Mouse (Mus musculus): ENCODE results near the gene Zfp423.

The Zfp423 gene

DNA sequence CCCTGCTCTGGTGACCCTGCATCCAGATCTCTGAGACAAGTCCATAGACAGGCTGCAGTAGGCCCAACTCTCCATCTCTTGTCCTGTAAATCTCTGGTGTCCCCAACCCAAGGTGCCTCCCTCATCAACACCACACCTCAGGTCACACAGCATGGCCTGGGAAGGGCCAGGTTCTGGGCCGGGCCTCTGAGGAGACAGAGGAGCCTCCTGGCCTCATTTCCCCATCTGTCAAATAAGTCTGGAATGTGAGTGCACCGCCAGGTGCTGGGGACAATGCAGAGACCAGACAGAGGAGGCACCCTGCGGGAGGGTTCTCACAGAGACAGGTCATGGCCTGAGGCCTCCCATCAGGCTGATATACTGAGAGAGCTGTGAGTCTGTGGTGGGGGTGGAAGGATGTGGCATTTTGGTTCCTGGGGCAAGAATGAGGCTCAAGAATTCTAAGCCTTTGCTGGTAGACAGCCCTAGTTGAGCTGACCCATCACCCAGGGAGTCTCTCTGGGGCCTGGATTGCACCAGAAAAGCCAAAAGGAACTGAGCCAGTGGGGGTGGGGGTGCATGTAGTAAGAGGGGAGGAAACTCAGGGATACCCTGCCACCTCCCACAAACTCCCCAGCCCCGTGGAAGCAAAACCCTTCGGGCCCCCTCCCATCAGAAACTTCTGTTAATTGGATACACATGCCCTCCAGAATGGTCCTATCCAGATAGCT lies 15.0 kb downstream of the Zfp423 start:
- DNase-seq = no peak

DNA sequence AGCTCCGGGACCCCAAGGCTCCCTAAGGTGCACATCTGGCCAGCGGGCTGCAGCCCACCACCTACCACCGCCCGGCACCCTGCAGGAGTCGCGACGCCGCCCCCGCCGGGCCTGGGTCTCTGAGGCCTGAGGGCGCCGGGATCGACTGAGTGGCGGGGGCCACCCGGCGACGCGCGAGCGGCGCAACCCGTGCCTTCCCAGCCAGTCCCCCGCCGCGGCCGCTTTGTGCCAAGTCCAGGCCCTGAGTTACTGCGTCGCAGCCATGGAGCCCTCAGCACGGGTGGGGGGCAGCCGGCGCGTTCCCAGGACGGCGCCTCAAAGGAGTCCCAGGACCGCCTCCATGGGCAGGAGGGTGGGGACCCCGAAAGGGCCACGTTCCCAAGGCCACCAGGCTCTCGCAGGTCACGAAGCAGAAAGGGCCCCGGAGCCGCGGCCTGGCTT lies 15.7 kb downstream of the Zfp423 start:
- DNase-seq = no peak

GRCm38 (mm10) chr8:87940646-87941045 lies 18.7 kb downstream of the Zfp423 start:
- peak; percentile 60 for DNase-seq

GRCm38 (mm10) chr8:87939308-87939936 lies 20.0 kb downstream of the Zfp423 start:
- no peak for DNase-seq

DNA sequence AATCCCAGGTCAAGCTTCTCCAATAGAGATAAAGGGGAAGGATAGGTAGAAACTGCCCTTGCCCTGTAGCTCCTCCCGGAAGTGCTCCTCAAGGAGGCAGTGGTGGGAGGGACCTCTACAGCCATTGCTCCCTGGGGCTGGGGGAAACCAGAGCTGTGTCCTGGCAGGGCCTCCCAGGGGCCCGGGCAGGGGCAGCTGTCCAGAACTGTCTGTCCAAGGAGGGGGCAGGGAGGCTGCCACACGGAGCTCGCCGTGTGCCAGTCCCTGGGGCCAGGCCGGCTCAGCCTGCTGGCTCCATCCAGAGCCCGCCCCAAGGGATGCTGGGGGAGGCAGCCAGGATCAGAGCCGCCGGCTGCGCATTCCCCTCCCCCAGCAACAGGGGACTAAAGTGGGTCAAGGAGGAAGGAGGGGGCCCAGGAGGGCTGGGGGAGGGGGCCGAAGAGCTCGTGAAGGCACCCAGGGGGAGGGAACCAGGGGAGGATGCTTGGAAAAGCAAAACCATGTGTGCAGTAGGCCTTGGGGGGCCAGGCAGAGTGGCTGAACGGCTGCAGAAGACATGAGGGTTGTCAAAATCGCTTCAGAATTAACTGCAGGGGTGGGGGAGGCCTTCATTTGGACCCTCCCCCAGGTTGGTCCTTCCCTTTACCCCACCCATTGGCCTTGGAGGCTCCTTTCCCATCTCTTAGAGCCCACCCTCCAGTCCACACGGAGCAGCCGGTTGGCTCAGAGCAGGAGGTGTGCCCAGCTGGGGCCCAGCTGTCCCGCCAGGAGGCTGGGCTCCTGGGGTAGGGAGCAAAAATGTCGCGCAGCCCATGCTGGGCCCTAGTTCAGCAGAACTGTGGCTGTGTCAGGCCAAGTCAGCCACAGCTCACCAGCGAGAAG lies 20.8 kb downstream of the Zfp423 start:
- DNase-seq = peak; percentile 44

GRCm38 (mm10) chr8:87937211-87937610 lies 22.2 kb downstream of the Zfp423 start:
- DNase-seq = no peak

DNA sequence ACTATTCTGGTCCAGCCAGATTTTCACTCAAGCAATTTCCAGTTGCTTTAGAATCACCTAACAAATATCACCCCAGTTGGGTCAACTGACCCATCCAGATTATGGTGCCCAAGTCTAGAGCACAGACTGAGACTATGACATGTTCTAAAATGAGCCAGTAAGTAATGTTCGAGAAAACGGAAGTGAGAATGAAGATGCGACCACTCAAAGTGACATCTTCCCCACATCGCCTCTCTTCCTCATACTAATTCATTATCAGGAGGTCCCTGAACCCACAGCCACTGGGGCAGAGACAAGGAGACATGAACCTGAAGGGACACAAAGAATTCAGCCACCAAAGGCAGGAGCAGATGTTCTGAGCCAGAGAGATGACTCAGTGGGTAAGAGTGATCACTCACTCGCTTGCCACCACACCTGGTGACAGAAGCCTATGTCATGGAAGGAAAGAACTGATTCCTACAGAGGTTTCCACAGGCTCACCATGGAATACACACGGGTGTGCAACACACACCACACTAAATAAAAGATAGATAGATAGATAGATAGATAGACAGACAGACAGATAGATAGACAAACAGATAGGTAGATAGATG lies 24.2 kb downstream of the Zfp423 start:
- DNase-seq = no peak

- DNase-seq = no peak
Measured at GRCm38 (mm10) chr8:87934175-87934574, 25.2 kb downstream of the Zfp423 start.

- DNase-seq = no peak
Measured at GRCm38 (mm10) chr8:87933752-87934151, 25.6 kb downstream of the Zfp423 start.

GRCm38 (mm10) chr8:87928857-87929256 lies 30.5 kb downstream of the Zfp423 start:
- peak; percentile 55 for DNase-seq

DNA sequence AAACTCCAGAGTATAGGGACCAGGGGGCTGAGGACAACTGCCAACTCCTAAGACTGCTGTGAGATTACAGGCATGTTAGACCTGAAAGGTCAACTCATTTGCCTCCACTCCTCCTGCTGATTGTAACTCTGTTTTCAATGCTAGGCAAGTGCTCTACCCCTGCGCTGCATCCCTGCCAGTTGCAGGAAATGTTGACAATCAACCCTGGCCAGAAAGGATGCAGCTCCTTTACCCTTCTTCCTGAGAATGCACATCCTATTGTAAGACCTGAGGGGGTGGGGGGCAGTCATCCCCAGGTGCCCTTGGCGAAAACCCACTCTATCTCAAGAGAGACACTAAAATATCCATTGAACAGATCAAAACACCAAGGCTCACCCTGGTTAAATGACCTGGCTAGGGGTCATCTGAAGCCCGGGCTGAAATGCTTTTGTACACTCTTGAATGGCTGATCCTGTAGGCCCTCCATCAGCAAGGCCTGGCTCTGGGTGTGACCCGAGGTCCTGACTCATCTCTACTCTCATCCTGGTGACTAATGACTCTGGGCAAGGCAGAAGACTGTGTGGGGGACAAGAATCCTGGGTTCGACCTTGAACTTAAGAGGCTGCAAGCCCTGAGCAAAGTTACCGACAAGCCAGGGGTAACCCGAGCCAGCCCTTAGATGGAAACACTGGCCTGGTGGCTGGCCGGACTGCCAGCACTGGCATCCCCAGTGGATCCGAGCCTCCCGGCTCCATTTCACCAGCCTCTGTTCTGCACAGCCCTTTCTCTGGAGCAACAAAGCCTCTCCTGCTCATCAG lies 32.2 kb downstream of the Zfp423 start:
- no peak for DNase-seq

DNA sequence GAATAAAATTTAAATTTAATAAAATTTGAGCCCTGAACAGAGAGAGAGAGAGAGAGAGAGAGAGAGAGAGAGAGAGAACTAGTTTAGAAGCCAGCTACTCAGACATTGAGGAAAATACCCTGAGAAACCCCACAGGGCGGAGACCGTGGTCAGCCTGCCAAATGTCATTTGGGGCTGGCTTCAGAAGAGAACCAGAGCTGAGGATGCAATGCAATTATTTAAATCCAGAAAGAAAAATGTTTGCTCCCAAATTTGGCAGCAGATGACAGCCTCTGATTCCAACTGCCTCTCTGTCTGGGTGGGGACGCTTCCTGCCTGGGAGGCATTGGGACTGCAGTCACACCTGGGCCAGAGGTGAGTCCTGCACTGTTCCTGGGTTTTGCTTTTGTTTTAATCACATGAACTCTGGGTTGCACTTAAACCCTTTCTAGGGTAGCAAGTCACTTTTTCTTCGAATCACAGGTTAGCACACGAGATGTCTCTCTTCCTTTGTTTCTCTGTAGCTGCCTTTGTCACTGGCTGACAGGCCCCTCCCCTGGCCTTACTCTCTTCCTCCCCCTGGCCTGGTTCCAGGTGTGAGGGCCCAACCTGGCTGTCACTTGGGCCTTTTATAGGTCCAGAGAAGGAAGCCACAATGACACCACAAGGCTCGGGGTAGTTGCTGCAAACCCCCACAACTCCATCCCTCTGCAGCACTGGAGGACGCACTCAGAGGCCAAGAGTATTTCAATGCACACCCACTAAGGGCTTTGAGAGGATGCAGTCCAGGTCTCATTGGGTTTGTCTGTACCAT lies 33.1 kb downstream of the Zfp423 start:
- DNase-seq = no peak

- no peak for DNase-seq
Measured at GRCm38 (mm10) chr8:87922936-87923335, 36.5 kb downstream of the Zfp423 start.

DNA sequence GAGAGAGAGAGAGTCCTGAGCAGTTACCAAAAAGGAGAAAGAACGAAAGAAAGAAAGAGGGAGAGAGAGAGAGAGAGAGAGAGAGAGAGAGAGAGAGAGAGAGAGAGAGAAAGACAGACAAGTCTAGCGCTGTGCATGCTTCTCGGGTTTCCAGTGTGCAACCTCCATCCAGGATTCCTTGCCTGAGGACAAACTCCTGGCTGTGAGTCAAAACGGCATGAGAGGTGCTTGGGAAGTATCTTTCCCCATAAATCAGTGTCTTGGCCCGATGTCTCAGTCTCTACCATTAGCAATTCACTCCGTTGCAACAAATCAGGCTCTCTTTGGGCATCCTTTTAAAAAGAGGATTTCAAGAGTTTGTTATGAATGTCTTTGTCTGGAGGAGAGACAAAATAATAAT lies 36.9 kb downstream of the Zfp423 start:
- DNase-seq = no peak

DNA sequence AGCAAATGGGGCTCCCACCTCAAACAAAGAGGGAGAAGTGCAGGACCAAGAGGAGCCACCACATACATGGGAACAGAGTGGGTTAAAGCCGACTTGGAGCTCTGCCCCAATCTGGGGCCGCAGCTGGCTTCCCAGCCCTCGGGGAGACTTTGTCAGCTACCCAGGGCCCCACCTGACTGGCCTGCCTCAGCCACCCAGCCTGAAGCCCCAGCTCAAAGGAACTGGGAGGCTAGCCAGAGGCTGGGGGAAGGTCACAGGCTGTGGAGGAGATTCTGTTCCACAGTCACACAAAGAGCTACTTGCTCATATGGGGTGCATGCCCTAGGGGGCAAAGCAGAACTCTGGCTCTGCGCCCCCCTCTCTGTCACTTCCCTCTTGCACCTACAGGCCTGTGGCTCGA lies 41.4 kb downstream of the Zfp423 start:
- no peak for DNase-seq

DNA sequence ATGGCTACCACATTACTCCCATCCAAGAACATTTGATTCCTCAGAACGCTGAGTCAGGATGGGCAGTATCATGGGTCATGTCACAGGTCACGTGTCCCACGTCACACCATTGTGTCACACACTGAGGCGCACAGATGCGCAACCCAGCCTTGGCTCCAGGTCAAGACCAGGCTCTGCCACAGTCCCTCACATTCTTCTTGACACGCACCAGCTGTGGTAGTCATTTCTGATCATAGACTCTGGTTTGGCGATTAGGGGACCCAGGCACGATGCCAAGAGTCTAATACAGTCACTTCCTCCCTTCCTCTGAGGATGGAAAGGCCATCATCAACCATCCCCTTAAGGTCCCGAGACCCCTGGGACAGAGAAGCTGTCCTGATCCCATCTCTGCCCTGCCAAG lies 43.6 kb downstream of the Zfp423 start:
- peak; percentile 55 for DNase-seq

DNA sequence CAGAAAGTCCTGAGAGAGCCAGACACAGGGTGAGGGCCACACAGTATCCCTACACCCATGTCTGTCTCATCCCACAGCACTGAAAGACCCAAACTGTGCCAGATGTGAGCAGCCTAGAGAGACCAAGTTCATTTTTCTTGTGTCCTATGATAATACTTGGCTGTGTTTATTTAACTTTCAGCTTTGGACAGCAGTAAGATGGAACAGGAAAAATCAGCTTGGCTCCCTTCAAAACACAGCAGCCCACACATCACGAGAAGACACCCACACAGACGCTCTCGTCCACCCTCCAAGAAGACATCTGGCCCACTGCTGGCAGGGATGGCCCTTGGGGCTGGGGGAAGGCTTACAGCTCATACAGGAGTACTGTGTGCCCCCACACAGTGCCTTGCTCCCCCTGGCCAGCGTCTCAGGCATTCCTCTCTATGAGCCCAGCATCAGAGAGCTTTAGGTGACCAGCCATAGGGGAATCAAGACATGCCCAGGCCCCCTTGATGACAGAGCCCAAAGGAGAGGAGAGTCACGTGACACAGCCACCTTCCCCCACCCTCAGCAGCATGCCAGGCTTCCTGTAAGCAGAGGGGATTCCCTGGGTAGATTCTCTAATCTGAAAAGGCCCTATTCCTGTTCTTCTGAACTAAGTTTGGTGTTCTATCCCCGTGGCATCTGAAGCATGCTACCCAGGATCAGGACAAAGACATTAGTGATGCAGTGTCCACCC lies 45.0 kb downstream of the Zfp423 start:
- DNase-seq = no peak

DNA sequence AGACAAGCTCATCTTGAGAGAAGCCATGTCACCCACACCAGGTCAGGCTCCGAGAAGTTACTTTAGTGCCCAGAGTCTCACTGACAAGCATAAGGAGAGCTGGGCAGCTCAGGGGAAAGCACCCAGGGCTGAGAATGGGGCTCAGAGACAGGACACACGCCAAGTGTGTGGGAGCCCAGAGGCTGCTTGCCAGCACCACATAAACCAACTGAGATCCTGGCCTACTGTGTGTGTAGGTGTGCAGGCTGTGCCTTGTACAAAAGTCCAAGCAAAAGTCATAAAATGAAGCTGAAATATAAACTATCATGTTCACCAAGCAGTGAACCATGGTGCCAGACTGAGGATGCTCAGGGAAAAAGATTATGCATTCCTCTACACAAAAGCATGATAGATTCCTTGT lies 50.5 kb downstream of the Zfp423 start:
- no peak for DNase-seq

- no peak for DNase-seq
Measured at GRCm38 (mm10) chr8:87905404-87905803, 54.0 kb downstream of the Zfp423 start.

DNA sequence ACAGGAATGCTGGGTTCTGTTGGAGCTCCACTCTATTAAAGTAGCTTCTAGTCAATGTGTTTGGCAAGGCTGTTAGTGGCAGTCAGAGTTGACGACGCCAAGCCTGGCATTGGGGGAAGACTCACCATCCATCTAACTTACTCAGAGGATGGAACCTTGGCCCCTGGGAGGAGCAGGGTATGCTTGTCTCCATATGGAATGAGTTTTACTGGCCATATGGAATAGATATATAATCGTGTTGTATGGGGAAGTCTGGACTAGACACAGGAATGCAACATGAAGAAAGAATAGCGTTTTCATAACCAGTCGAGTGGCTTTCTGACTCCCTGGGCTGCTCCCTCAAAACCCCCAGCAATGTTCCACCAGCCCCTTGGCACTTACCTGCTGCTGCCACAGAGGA lies 55.3 kb downstream of the Zfp423 start:
- no peak for DNase-seq

All from lung, postnatal 36 days (tissue).